Mouse (Mus musculus): ENCODE measurements around the gene Pitpnb. TPM values are rescaled to one million over a fixed set of nuclear protein-coding genes. Genes with fewer than 3 reads are reported as not detected.

The Pitpnb gene
- total and polyA plus RNA-seq, 3 experiments, result 14.9 to 85.7 (median 16.2) TPM

DNA sequence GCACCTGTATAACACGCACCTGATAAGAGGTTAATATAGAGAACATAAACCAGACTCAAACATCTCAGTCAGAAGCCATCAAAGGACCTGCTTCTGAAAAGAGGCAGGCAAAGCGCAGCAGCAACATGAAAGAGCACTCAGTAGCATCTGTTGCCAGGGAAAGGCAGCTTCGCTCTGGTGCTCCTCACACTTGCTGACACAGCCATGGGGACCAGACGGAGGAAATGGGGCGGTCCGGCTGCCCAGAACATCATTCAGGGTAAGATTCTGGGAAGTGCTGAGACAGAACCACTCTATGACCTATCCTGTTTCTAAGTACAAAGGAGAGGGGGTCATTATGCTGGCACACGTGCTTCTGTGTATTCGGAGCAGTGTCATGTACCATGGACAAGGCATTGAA, 29.8 kb upstream of the Pitpnb start:
- Histone ChIP-seq H3K9me3 (replicated peaks; ENCODE audit: low read length) (peaks cover 3% of the 10 kb centered on the region), H3K9ac (ENCODE audit: insufficient read depth, low read depth) (no peak overlapping the region), H3K27me3 (replicated peaks) (no peaks in the 10 kb centered on the region), H3K36me3 (replicated peaks in 1 of 2; ENCODE audit: control insufficient read depth in 1 of 2, insufficient read depth in 1 of 2, low read length in 1 of 2) (no peaks in the 10 kb centered on the region), H3K4me2 (ENCODE audit: insufficient read depth, low read depth, poor library complexity, severe bottlenecking) (no peak overlapping the region), H3K79me2 (replicated peaks; ENCODE audit: control insufficient read depth, extremely low read depth, insufficient read depth, poor library complexity, severe bottlenecking) (no peaks in the 10 kb centered on the region), H3K4me3 (replicated peaks in 1 of 3; ENCODE audit: low read depth in 2 of 3, low read length in 2 of 3, poor library complexity in 1 of 3) (no peak overlapping the region), H3K27ac (ENCODE audit: insufficient read depth, low read depth) (no peak overlapping the region), H3K4me1 (ENCODE audit: control insufficient read depth in 1 of 2, insufficient read depth in 2 of 2) (peaks cover 0 to 7% of the 10 kb centered on the region in 2 experiments; a peak in 2 of 4 replicates)
- in situ Hi-C loops (cut with MboI; ENCODE audit: low pct_ligation_motif_present, low pct_unique_long_range_greater_than_20kb, low sequenced_read_pairs) (no loop called here), dilution Hi-C loops (cut with MboI; ENCODE audit: extremely low pct_ligation_motif_present, extremely low pct_unique_long_range_greater_than_20kb, low sequenced_read_pairs) (no loop called here)
- no peak for TF ChIP-seq JUND (conservative IDR thresholded peaks at IDR 0.05; ENCODE audit: low read depth, low read length)
- TF ChIP-seq TCF12 (IDR thresholded peaks at IDR 0.05; ENCODE audit: low read depth, low read length), result no peak
- no peak for DNase-seq (ENCODE audit: extremely low read depth)

DNA sequence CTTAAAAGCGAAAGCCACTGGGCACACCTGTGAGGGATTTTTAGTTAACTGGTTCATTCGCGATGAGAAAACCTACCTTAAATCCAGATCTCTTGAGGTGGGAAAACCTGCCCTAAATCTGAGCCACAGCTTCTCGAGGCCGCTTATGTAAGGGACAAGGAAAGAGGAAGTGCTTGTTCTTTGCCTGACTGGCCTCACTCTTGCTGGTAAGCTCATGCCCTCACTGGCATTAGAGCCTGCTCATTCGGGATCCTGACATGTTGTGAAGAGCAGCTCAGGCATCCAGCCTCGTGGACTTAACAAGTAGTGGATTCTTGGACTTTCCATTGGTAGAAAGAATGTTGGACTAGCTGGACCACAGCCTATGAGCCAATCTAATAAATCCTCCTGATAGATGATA, 28.8 kb upstream of the Pitpnb start:
- H3K79me2 ChIP-seq (replicated peaks; ENCODE audit: control insufficient read depth, extremely low read depth, insufficient read depth, poor library complexity, severe bottlenecking), result no peaks in the 10 kb centered on the region
- DNase-seq (ENCODE audit: extremely low read depth), result peak; percentile 42
- H3K36me3 ChIP-seq (replicated peaks in 1 of 2; ENCODE audit: control insufficient read depth in 1 of 2, insufficient read depth in 1 of 2, low read length in 1 of 2), result no peaks in the 10 kb centered on the region
- in situ Hi-C loops (cut with MboI; ENCODE audit: low pct_ligation_motif_present, low pct_unique_long_range_greater_than_20kb, low sequenced_read_pairs) (no loop called here), dilution Hi-C loops (cut with MboI; ENCODE audit: extremely low pct_ligation_motif_present, extremely low pct_unique_long_range_greater_than_20kb, low sequenced_read_pairs) (no loop called here)
- H3K4me3 ChIP-seq (replicated peaks in 1 of 3; ENCODE audit: low read depth in 2 of 3, low read length in 2 of 3, poor library complexity in 1 of 3), result no peak overlapping the region
- TF ChIP-seq MAX (IDR thresholded peaks at IDR 0.05; ENCODE audit: low read length) (no peak), ELF1 (IDR thresholded peaks at IDR 0.05; ENCODE audit: low read depth, low read length) (0 out of 2 replicates have a peak, but pooled peaks have one; percentile 28), IRF4 (IDR thresholded peaks at IDR 0.05; ENCODE audit: low read depth, low read length) (0 out of 2 replicates have a peak, but pooled peaks have one; percentile 43)
- peaks cover 3% of the 10 kb centered on the region for H3K9me3 ChIP-seq (replicated peaks; ENCODE audit: low read length)
- peak overlapping the region; percentile 71 for H3K4me2 ChIP-seq (ENCODE audit: insufficient read depth, low read depth, poor library complexity, severe bottlenecking)
- H3K27me3 ChIP-seq (replicated peaks), result no peaks in the 10 kb centered on the region
- H3K27ac ChIP-seq (ENCODE audit: insufficient read depth, low read depth), result no peak overlapping the region
- H3K4me1 ChIP-seq (ENCODE audit: control insufficient read depth in 1 of 2, insufficient read depth in 2 of 2), result peaks cover 0 to 7% of the 10 kb centered on the region in 2 experiments; a peak in 2 of 4 replicates
- H3K9ac ChIP-seq (ENCODE audit: insufficient read depth, low read depth), result no peak overlapping the region

DNA sequence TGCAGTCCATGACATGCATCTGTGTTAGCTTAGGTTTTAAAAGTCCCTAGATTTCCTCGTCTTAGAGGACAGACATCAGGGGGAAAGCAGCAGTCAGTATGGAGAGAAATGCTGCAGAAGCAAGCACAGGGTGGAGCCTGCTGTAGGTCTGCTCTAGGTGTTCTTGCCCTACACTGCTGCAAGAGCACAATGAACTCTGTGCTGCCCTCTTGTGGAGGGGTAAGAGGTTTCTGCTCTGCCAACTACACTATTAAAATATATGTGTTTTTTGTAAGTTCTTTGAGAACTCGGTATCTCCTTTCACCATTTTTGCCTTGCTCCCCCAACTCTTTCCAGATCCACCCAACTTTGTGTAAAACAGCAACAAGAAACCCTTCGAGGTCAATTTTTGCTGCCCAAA, 25.8 kb upstream of the Pitpnb start:
- Histone ChIP-seq H3K4me2 (ENCODE audit: insufficient read depth, low read depth, poor library complexity, severe bottlenecking) (no peak overlapping the region), H3K79me2 (replicated peaks; ENCODE audit: control insufficient read depth, extremely low read depth, insufficient read depth, poor library complexity, severe bottlenecking) (no peaks in the 10 kb centered on the region), H3K4me3 (replicated peaks in 1 of 3; ENCODE audit: low read depth in 2 of 3, low read length in 2 of 3, poor library complexity in 1 of 3) (no peak overlapping the region), H3K4me1 (ENCODE audit: control insufficient read depth in 1 of 2, insufficient read depth in 2 of 2) (peaks cover 0 to 7% of the 10 kb centered on the region in 2 experiments; a peak in 2 of 4 replicates), H3K9ac (ENCODE audit: insufficient read depth, low read depth) (no peak overlapping the region), H3K27me3 (replicated peaks) (no peaks in the 10 kb centered on the region), H3K27ac (ENCODE audit: insufficient read depth, low read depth) (no peak overlapping the region), H3K36me3 (replicated peaks in 1 of 2; ENCODE audit: control insufficient read depth in 1 of 2, insufficient read depth in 1 of 2, low read length in 1 of 2) (no peaks in the 10 kb centered on the region), H3K9me3 (replicated peaks; ENCODE audit: low read length) (peaks cover 3% of the 10 kb centered on the region)
- in situ Hi-C loops (cut with MboI; ENCODE audit: low pct_ligation_motif_present, low pct_unique_long_range_greater_than_20kb, low sequenced_read_pairs) (no loop called here), dilution Hi-C loops (cut with MboI; ENCODE audit: extremely low pct_ligation_motif_present, extremely low pct_unique_long_range_greater_than_20kb, low sequenced_read_pairs) (no loop called here)
- TF ChIP-seq POLR2A (IDR thresholded peaks at IDR 0.05; ENCODE audit: low read depth, low read length), result no peak
- 0 out of 4 replicates have a peak, but pooled peaks of 1 of the 2 experiments have one; percentile 9 for TF ChIP-seq CTCF (conservative IDR thresholded peaks at IDR 0.05 in 1 of 2, IDR thresholded peaks at IDR 0.05 in 1 of 2; ENCODE audit: low read depth in 2 of 2, low read length in 2 of 2)
- TF ChIP-seq RAD21 (IDR thresholded peaks at IDR 0.05; ENCODE audit: low read depth, low read length), result no peak
- DNase-seq (ENCODE audit: extremely low read depth), result peak; percentile 6
